Mouse (Mus musculus): ENCODE measurements around the gene Tjp1. TPM values are rescaled to one million over a fixed set of nuclear protein-coding genes. Genes with fewer than 3 reads are reported as not detected.

The Tjp1 gene
- polyA plus RNA-seq, 1 experiment: 2.3 TPM

GRCm38 (mm10) chr7:65413946-65414945 is 113.3 kb downstream of the Tjp1 start:
- no peak overlapping the region for H3K27ac ChIP-seq (ENCODE audit: insufficient read depth, low read length)
- H3K27me3 ChIP-seq (ENCODE audit: control insufficient read depth, insufficient read depth, low read length): no peaks in the 10 kb centered on the region
- no peak overlapping the region for H3K4me3 ChIP-seq (ENCODE audit: extremely low read depth, insufficient read depth, insufficient read length)
- WGBS: 84% methylated on average over 13 of the region's 13 CpGs
- TF ChIP-seq CTCF (IDR thresholded peaks at IDR 0.05; ENCODE audit: extremely low read depth, insufficient read depth, insufficient read length, insufficient replicate concordance): no peak
- TF ChIP-seq POLR2A (IDR thresholded peaks at IDR 0.05; ENCODE audit: low read depth, low read length): no peak
- no peaks in the 10 kb centered on the region for H3K36me3 ChIP-seq (ENCODE audit: control insufficient read depth, insufficient read depth, low read length)
- DNase-seq (ENCODE audit: low read depth in 1 of 2, low spot score in 2 of 2): no peak
- H3K4me1 ChIP-seq (ENCODE audit: control insufficient read depth, insufficient read depth, insufficient read length): no peaks in the 10 kb centered on the region

GRCm38 (mm10) chr7:65410668-65411067 is 116.9 kb downstream of the Tjp1 start:
- H3K36me3 ChIP-seq (ENCODE audit: control insufficient read depth, insufficient read depth, low read length): no peaks in the 10 kb centered on the region
- WGBS: 15% methylated on average over 7 of the region's 7 CpGs
- H3K4me1 ChIP-seq (ENCODE audit: control insufficient read depth, insufficient read depth, insufficient read length): no peaks in the 10 kb centered on the region
- H3K4me3 ChIP-seq (ENCODE audit: extremely low read depth, insufficient read depth, insufficient read length): no peak overlapping the region
- DNase-seq (ENCODE audit: low read depth in 1 of 2, low spot score in 2 of 2): no peak
- H3K27ac ChIP-seq (ENCODE audit: insufficient read depth, low read length): no peak overlapping the region
- H3K27me3 ChIP-seq (ENCODE audit: control insufficient read depth, insufficient read depth, low read length): no peaks in the 10 kb centered on the region
- no peak for TF ChIP-seq CTCF (IDR thresholded peaks at IDR 0.05; ENCODE audit: extremely low read depth, insufficient read depth, insufficient read length, insufficient replicate concordance)
- TF ChIP-seq POLR2A (IDR thresholded peaks at IDR 0.05; ENCODE audit: low read depth, low read length): no peak

GRCm38 (mm10) chr7:65406427-65406826 is 121.2 kb downstream of the Tjp1 start:
- no peak overlapping the region for H3K27ac ChIP-seq (ENCODE audit: insufficient read depth, low read length)
- no peak overlapping the region for H3K4me3 ChIP-seq (ENCODE audit: extremely low read depth, insufficient read depth, insufficient read length)
- no peak for DNase-seq (ENCODE audit: low read depth in 1 of 2, low spot score in 2 of 2)
- WGBS: 85% methylated on average over 3 of the region's 3 CpGs
- no peaks in the 10 kb centered on the region for H3K36me3 ChIP-seq (ENCODE audit: control insufficient read depth, insufficient read depth, low read length)
- H3K27me3 ChIP-seq (ENCODE audit: control insufficient read depth, insufficient read depth, low read length): no peaks in the 10 kb centered on the region
- TF ChIP-seq POLR2A (IDR thresholded peaks at IDR 0.05; ENCODE audit: low read depth, low read length) (no peak), CTCF (IDR thresholded peaks at IDR 0.05; ENCODE audit: extremely low read depth, insufficient read depth, insufficient read length, insufficient replicate concordance) (no peak)
- no peaks in the 10 kb centered on the region for H3K4me1 ChIP-seq (ENCODE audit: control insufficient read depth, insufficient read depth, insufficient read length)

- Histone ChIP-seq H3K4me1 (ENCODE audit: control insufficient read depth, insufficient read depth, insufficient read length) (no peaks in the 10 kb centered on the region), H3K27me3 (ENCODE audit: control insufficient read depth, insufficient read depth, low read length) (no peaks in the 10 kb centered on the region), H3K27ac (ENCODE audit: insufficient read depth, low read length) (no peak overlapping the region), H3K36me3 (ENCODE audit: control insufficient read depth, insufficient read depth, low read length) (no peaks in the 10 kb centered on the region), H3K4me3 (ENCODE audit: extremely low read depth, insufficient read depth, insufficient read length) (no peak overlapping the region)
- DNase-seq (ENCODE audit: low read depth in 1 of 2, low spot score in 2 of 2): no peak
- TF ChIP-seq CTCF (IDR thresholded peaks at IDR 0.05; ENCODE audit: extremely low read depth, insufficient read depth, insufficient read length, insufficient replicate concordance) (no peak), POLR2A (IDR thresholded peaks at IDR 0.05; ENCODE audit: low read depth, low read length) (no peak)
- WGBS: 85% methylated on average over 5 of the region's 5 CpGs
Observed at GRCm38 (mm10) chr7:65402516-65402915, 125.1 kb downstream of the Tjp1 start.

GRCm38 (mm10) chr7:65401622-65402021 is 126.0 kb downstream of the Tjp1 start:
- Histone ChIP-seq H3K27me3 (ENCODE audit: control insufficient read depth, insufficient read depth, low read length) (no peaks in the 10 kb centered on the region), H3K4me3 (ENCODE audit: extremely low read depth, insufficient read depth, insufficient read length) (no peak overlapping the region), H3K27ac (ENCODE audit: insufficient read depth, low read length) (no peak overlapping the region), H3K36me3 (ENCODE audit: control insufficient read depth, insufficient read depth, low read length) (no peaks in the 10 kb centered on the region), H3K4me1 (ENCODE audit: control insufficient read depth, insufficient read depth, insufficient read length) (no peaks in the 10 kb centered on the region)
- no peak for TF ChIP-seq CTCF (IDR thresholded peaks at IDR 0.05; ENCODE audit: extremely low read depth, insufficient read depth, insufficient read length, insufficient replicate concordance)
- TF ChIP-seq POLR2A (IDR thresholded peaks at IDR 0.05; ENCODE audit: low read depth, low read length): no peak
- DNase-seq (ENCODE audit: low read depth in 1 of 2, low spot score in 2 of 2): no peak

GRCm38 (mm10) chr7:65395891-65396290 is 131.7 kb downstream of the Tjp1 start:
- no peak for DNase-seq (ENCODE audit: low read depth in 1 of 2, low spot score in 2 of 2)
- Histone ChIP-seq H3K4me1 (ENCODE audit: control insufficient read depth, insufficient read depth, insufficient read length) (no peaks in the 10 kb centered on the region), H3K36me3 (ENCODE audit: control insufficient read depth, insufficient read depth, low read length) (no peaks in the 10 kb centered on the region), H3K27me3 (ENCODE audit: control insufficient read depth, insufficient read depth, low read length) (peaks cover 2% of the 10 kb centered on the region; the same call in 1 of the 2 replicates), H3K27ac (ENCODE audit: insufficient read depth, low read length) (no peak overlapping the region), H3K4me3 (ENCODE audit: extremely low read depth, insufficient read depth, insufficient read length) (no peak overlapping the region)
- TF ChIP-seq CTCF (IDR thresholded peaks at IDR 0.05; ENCODE audit: extremely low read depth, insufficient read depth, insufficient read length, insufficient replicate concordance): no peak
- no peak for TF ChIP-seq POLR2A (IDR thresholded peaks at IDR 0.05; ENCODE audit: low read depth, low read length)
- 86% methylated on average over 4 of the region's 4 CpGs for WGBS

GRCm38 (mm10) chr7:65395166-65395565 is 132.4 kb downstream of the Tjp1 start:
- Histone ChIP-seq H3K27ac (ENCODE audit: insufficient read depth, low read length) (no peak overlapping the region), H3K4me1 (ENCODE audit: control insufficient read depth, insufficient read depth, insufficient read length) (no peaks in the 10 kb centered on the region), H3K36me3 (ENCODE audit: control insufficient read depth, insufficient read depth, low read length) (no peaks in the 10 kb centered on the region), H3K4me3 (ENCODE audit: extremely low read depth, insufficient read depth, insufficient read length) (no peak overlapping the region), H3K27me3 (ENCODE audit: control insufficient read depth, insufficient read depth, low read length) (peaks cover 2% of the 10 kb centered on the region; the same call in 1 of the 2 replicates)
- DNase-seq (ENCODE audit: low read depth in 1 of 2, low spot score in 2 of 2): no peak
- 93% methylated on average over 5 of the region's 5 CpGs for WGBS
- TF ChIP-seq POLR2A (IDR thresholded peaks at IDR 0.05; ENCODE audit: low read depth, low read length) (no peak), CTCF (IDR thresholded peaks at IDR 0.05; ENCODE audit: extremely low read depth, insufficient read depth, insufficient read length, insufficient replicate concordance) (no peak)
